Mouse (Mus musculus) erythroblast, embryonic 14.5 days (primary cell): Measurements from ENCODE around the gene Fam102b. TPM values are rescaled to one million over a fixed set of nuclear protein-coding genes. Genes with fewer than 3 reads are reported as not detected.

ENCODE experiments used
- H3K27me3 ChIP-seq: 2 replicates; pipeline ENCODE4 v1.6.1; 2012; ENCODE audit warnings: inconsistent platforms; ENCODE audit not compliant: control insufficient read depth
- H3K36me3 ChIP-seq: 2 replicates; pipeline ENCODE4 v1.6.1; 2012; ENCODE audit warnings: mild to moderate bottlenecking, inconsistent platforms; ENCODE audit not compliant: control insufficient read depth
- H3K4me1 ChIP-seq: 2 replicates; pipeline ENCODE4 v1.6.1; 2012; ENCODE audit warnings: inconsistent platforms; ENCODE audit not compliant: control insufficient read depth
- H3K4me3 ChIP-seq: replicated peaks from 2 replicates; pipeline ENCODE3; 2012; ENCODE audit warnings: moderate library complexity, mild to moderate bottlenecking, inconsistent platforms
- H3K9me3 ChIP-seq: 2 replicates; pipeline ENCODE4 v1.6.1; 2012; ENCODE audit warnings: low read length, inconsistent platforms, mixed read lengths; ENCODE audit not compliant: control insufficient read depth
- GATA1 ChIP-seq: IDR thresholded peaks from 2 replicates; pipeline ENCODE4 v1.6.1; 2012; ENCODE audit warnings: low read length, inconsistent platforms, mixed read lengths
- TAL1 ChIP-seq: IDR thresholded peaks from 3 replicates; pipeline ENCODE4 v1.6.1; 2012; ENCODE audit warnings: low read length, inconsistent platforms, mixed read lengths
- polyA plus RNA-seq: library from polyadenylated mRNA; stranded (reverse); fragments of >175 nt; gene quantifications from 2 replicates; pipeline ENCODE4 v1.2.3, GENCODE M21; 2012

The Fam102b gene
- polyA plus RNA-seq, 1 experiment: not detected

- Histone ChIP-seq H3K27me3 (no peaks in the 10 kb centered on the region), H3K9me3 (no peaks in the 10 kb centered on the region), H3K4me3 (no peak overlapping the region), H3K4me1 (peaks cover 21% of the 10 kb centered on the region), H3K36me3 (no peaks in the 10 kb centered on the region; the same call in 1 of the 2 replicates)
- no peak for TF ChIP-seq TAL1
- TF ChIP-seq GATA1: no peak
Measured at GRCm38 (mm10) chr3:108973980-108974660, 53.3 kb downstream of the Fam102b start.

GRCm38 (mm10) chr3:108966051-108966450 is 61.4 kb downstream of the Fam102b start:
- Histone ChIP-seq H3K9me3 (no peaks in the 10 kb centered on the region), H3K4me3 (no peak overlapping the region)

GRCm38 (mm10) chr3:108964361-108965044 is 62.9 kb downstream of the Fam102b start:
- Histone ChIP-seq H3K4me1 (peaks cover 5% of the 10 kb centered on the region), H3K36me3 (no peaks in the 10 kb centered on the region), H3K9me3 (no peaks in the 10 kb centered on the region), H3K4me3 (no peak overlapping the region), H3K27me3 (no peaks in the 10 kb centered on the region)
- TF ChIP-seq GATA1: no peak
- no peak for TF ChIP-seq TAL1

More at GRCm38 (mm10) chr3:108966051-108966450, 61.4 kb downstream of the Fam102b start:
- no peaks in the 10 kb centered on the region for H3K27me3 ChIP-seq
- H3K4me1 ChIP-seq: peaks cover 5% of the 10 kb centered on the region
- TF ChIP-seq GATA1: no peak
- no peak for TF ChIP-seq TAL1
- H3K36me3 ChIP-seq: no peaks in the 10 kb centered on the region

- no peaks in the 10 kb centered on the region for H3K9me3 ChIP-seq
- no peak for TF ChIP-seq GATA1
- no peak for TF ChIP-seq TAL1
- no peaks in the 10 kb centered on the region for H3K27me3 ChIP-seq
- no peaks in the 10 kb centered on the region for H3K36me3 ChIP-seq
- H3K4me3 ChIP-seq: no peak overlapping the region
- H3K4me1 ChIP-seq: peaks cover 5% of the 10 kb centered on the region
Measured at GRCm38 (mm10) chr3:108963776-108964175, 63.6 kb downstream of the Fam102b start.

GRCm38 (mm10) chr3:108963278-108963677 is 64.1 kb downstream of the Fam102b start:
- TF ChIP-seq GATA1: no peak
- TF ChIP-seq TAL1: no peak
- no peak overlapping the region for H3K4me3 ChIP-seq
- H3K36me3 ChIP-seq: no peaks in the 10 kb centered on the region
- H3K9me3 ChIP-seq: no peaks in the 10 kb centered on the region
- peaks cover 5% of the 10 kb centered on the region for H3K4me1 ChIP-seq
- H3K27me3 ChIP-seq: no peaks in the 10 kb centered on the region

GRCm38 (mm10) chr3:108961655-108962054 is 65.8 kb downstream of the Fam102b start:
- H3K27me3 ChIP-seq: no peaks in the 10 kb centered on the region
- no peaks in the 10 kb centered on the region; the same call in 1 of the 2 replicates for H3K4me1 ChIP-seq
- no peak overlapping the region for H3K4me3 ChIP-seq
- no peaks in the 10 kb centered on the region for H3K9me3 ChIP-seq
- no peak for TF ChIP-seq TAL1
- no peak for TF ChIP-seq GATA1
- H3K36me3 ChIP-seq: no peaks in the 10 kb centered on the region

GRCm38 (mm10) chr3:108961226-108961625 is 66.2 kb downstream of the Fam102b start:
- no peaks in the 10 kb centered on the region; the same call in 1 of the 2 replicates for H3K4me1 ChIP-seq
- no peaks in the 10 kb centered on the region for H3K9me3 ChIP-seq
- no peak overlapping the region for H3K4me3 ChIP-seq
- no peak for TF ChIP-seq GATA1
- no peaks in the 10 kb centered on the region for H3K36me3 ChIP-seq
- H3K27me3 ChIP-seq: no peaks in the 10 kb centered on the region

- H3K9me3 ChIP-seq: no peaks in the 10 kb centered on the region
- no peaks in the 10 kb centered on the region; the same call in 1 of the 2 replicates for H3K4me1 ChIP-seq
- TF ChIP-seq GATA1: no peak
- TF ChIP-seq TAL1: no peak
- H3K36me3 ChIP-seq: no peaks in the 10 kb centered on the region
- H3K27me3 ChIP-seq: no peaks in the 10 kb centered on the region
- H3K4me3 ChIP-seq: no peak overlapping the region
Measured at GRCm38 (mm10) chr3:108959680-108960295, 67.6 kb downstream of the Fam102b start.

GRCm38 (mm10) chr3:108957976-108958375 is 69.4 kb downstream of the Fam102b start:
- no peaks in the 10 kb centered on the region for H3K27me3 ChIP-seq
- no peaks in the 10 kb centered on the region for H3K9me3 ChIP-seq
- no peak overlapping the region for H3K4me3 ChIP-seq
- no peaks in the 10 kb centered on the region; the same call in 1 of the 2 replicates for H3K4me1 ChIP-seq
- H3K36me3 ChIP-seq: no peaks in the 10 kb centered on the region
- TF ChIP-seq TAL1 (no peak), GATA1 (no peak)
